Mouse (Mus musculus) left cerebral cortex, adult 9 months (tissue): ENCODE results near the gene Uchl1.

Source experiments
- DNase-seq, 2 experiments: peaks; one replicate each; pipeline ENCODE4 v3.0.0; 2022; ENCODE audit warnings: low spot score in 2 of 2

Gene Uchl1

DNA sequence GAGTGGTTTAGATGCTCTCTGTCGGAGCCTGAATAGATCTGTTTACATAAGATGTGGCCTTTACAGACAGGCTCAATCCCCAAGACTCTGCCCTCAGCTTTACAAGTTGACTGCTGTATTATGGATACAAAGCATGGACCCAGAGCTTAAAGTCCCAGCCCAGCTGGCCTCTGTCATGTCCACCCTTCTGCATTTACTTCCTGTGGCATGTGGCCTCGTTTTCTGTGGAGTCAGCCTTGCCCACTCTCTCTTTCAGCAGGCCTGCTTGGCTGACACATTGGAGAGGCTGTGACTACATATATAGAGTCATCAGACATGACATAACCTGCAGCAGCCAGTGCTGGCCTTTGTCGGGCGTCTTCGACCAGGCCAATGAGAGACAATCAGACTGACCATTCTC is 32.0 kb downstream of the Uchl1 start:
- DNase-seq = no peak

DNA sequence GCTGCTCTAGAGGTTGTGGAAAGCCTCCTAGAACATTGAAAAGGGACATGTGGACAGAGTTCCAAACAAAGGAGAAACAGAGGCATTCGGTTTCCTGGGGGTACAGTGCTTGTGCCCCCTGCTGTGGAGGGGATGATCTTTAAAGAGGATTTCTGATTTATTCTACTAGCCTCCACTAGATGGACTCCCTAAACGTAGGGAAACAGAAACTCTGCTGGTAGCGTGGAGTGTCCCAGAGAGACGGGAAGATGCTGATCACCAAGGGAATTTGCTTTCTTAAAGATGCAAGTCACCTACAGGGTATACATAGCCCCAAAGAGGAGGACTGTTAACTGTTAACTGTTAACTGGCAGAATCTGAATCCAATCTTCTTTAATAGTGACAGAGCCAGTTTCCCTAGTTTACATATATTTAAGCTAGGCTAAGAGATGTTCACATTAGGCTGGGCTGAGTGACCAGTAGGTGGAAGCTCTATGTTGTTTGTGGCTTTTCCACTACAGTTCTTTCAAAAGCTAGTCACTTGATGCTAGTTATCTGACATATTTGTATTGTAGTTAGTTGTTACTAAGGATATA is 34.6 kb downstream of the Uchl1 start:
- DNase-seq = peak in 1 of 2 experiments; percentile 28

DNA sequence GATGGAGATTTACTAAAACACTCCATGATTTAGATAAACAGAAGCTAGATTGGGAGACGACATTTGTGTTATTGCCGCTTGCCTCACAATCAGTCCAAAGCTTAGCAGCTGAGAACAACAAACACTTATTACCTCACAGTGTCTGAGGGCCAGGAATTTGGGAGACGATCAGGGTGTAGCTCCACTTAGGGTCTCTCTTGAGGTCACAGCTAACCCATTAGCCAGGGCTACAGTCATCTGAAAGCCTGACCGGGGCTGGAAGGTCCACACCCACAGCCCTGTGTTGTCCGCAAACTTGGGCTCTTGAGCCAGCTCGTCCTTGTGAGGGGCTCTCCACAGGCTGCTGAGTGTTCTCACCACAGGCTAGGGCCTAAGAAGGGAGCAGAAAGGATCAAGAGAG is 36.9 kb downstream of the Uchl1 start:
- DNase-seq = no peak

DNA sequence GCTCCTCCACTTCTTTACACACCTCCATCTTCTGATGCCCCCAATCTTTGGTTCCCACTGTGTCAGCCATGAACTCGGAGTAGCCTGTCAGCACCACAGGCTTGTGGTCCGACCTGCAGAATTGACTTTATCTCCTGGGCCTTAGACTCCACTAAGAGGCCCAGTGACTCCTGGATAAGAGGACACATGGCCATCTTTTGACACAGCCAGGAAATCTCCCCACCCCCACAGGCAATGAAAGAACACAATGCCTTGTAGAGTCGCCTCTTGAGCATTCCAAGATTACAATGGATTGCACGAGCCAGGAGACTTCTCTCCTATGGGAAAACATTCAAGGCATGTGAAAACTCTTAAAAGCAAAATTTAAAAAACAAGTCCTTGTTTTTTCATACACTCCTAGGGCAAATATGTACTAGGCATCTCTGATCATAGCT is 39.6 kb downstream of the Uchl1 start:
- no peak for DNase-seq

DNA sequence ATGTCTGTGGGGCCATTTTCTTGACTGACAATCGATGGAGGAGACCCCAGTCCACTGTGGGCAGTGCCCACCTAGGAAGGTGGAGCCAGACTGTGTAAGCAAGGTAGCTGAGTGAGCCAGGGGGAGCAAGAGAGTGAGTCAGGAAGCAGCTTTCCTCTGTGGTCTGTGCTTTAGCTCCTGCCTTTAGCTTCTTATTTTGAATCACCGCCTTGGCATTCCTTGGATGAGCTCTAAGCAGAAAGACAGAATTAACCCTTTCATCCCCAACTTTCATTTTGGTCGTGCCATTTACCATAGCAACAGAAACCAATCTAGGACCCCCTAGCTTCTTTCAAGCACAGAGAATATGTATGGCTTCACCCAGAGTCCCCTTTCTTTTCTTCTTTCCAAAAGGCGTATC is 42.0 kb downstream of the Uchl1 start:
- no peak for DNase-seq

DNA sequence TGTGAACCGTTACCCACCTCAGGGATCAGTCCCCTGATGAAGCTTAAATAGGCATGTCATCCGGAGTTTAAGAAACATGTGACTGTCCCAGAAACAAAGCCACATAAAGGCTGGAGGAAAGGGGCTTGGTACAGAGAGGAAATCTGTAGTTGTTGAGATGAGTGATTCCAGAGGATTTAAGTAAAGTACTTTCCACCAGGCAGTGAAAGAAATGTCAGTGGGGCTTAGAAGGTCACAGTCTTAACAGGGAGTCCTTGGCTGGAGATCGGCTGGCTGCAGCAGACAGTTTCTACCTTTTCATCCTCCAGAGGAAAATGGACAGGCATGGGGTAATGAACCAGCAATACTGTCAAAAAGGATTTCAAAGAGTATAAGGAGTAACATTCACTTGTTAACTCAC is 42.5 kb downstream of the Uchl1 start:
- no peak for DNase-seq

DNA sequence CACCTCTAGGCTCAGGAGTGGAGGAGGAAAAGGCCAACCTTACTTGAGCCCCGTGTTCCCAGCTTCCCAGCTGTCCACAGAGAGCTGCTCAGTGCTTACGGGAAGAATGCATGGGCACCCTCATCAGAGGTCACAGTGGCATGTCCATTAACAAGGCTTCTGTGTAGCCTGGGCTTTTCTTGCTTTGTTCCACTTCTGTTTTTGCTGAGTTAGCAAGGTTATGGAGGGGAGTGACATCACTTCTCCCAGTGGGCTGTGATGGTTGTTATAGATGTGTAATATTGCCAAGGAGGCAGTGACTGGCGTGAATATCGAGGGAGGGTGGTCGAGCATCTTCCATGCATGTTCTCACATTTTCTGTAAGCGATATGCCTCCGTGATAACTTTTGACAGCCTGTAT is 43.0 kb downstream of the Uchl1 start:
- no peak for DNase-seq

DNA sequence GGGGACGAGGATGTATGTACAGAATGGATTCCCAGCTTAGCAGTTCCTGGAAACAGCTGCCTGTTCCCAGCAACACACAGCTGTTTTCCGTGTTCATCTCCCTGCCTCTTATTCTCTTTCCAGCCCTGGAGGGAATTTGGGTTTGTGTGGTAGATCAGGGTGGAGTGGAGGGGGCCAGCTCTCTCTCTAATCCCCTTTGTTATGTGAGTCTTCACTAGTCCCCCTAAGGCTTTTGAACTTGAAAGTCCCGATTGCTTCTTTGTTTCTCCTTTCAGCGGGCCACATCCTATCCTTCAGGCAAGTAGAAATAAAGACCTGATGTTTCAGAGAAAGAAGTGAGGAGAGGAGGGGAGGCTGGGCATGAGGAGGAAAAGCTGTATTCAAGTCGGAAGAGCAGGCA is 45.0 kb downstream of the Uchl1 start:
- DNase-seq = no peak

DNA sequence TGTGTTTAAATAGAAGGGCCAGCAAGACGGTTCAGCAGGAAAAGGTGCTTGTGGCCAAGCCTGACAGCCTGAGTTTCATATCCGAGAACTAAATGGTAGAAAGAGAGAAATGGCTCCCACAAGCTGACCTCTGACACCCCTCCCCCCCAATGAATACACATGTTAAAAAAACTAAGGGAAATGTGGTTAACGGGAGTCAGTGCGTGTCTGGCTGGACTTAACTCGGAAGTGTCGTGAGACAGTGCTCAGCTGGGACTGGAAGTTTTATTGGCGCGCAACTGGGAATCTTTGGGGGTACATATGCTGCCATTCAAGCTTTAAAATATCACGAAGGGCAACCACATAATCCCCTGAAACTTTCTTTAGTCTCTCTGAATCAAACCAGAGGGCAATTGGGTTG is 46.7 kb downstream of the Uchl1 start:
- no peak for DNase-seq

DNA sequence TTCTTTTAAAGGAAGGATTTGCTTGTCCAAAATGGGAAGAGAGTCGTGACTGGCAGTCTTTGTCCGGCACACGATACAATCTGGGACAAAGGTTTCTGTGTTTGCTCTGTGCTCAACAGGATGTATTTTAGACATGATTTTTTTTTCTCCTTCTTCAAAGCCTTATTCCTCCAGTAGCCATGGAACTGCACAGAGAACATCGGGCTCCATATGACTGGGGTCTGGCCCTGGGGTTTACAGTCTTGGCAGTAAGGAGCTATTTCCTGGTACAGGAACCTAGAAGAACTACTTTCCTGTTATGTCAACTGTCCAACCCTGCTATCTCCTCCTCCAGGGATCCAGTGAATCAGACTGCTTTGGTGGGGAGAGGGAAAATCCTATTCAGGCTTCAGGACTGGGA is 47.1 kb downstream of the Uchl1 start:
- no peak for DNase-seq

DNA sequence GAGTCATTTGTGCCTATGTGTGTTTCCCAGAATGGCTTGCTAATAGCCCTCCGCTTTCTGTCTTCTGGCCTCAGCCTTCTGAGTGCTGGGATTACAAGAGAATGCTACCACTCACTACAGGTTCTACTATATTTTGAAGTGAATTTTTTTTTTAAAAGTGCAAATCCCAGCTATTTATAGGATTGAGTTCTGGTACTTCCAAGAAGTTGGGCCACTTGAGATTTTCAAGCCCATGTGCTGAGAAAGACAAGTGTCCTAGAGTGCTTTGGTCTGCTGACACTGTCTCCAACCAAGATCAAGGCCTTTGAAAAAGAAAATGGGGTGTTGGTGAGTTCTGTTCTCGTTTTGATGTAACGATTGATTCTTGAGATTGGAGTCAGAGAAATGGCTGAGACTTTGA is 47.7 kb downstream of the Uchl1 start:
- no peak for DNase-seq

DNA sequence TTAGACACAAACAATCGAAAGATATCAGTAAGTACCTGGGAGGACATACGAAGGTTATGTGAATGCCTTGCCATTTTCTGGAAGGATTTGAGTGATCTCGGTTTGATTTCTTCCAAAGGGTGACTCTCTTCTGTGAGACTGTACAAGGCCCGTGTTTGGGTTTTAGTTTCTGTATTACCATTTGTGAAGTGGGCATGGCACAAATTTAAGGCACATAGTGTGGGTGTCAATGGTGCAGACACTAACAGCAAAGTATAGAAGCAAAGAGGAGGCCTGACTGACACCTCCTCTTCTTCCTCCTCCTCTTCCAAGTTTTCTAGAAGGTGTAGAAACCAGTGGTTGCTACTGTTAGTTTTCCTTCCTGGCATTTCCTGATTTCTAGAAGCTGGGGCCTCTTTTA is 53.4 kb downstream of the Uchl1 start:
- DNase-seq = no peak

DNA sequence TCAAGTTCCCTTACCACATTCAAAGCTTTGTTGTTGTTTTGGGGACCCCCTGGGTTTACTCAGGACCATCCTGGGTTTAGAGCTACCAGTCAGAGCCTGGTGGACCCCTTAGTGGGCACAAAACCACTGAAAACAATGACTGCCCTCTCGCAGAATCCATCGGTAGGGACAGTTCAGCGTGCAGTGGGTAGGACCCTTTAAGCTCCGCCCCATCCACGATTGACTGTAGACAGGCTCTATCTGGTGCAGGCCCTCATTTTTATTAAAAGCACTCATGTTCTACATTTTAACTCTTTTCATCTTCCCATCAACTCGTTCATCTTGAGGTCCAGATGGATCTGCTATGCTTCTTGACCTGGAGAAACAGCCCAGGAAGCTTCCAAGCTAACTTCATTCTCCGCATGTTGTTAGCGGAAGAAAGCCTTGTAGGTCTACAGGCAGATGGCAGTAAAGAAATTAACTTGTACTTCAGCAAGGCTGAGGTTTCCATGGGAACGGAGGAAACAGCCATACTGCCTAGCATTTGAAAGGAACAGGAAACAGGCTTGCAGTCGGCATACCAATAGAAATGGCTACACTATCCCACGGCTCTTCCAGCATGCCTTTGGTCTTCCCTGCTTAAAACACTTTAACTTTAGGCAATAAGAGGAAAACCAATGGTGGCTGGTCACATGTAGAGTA is 54.9 kb downstream of the Uchl1 start:
- DNase-seq = peak; percentile 42 to 80

DNA sequence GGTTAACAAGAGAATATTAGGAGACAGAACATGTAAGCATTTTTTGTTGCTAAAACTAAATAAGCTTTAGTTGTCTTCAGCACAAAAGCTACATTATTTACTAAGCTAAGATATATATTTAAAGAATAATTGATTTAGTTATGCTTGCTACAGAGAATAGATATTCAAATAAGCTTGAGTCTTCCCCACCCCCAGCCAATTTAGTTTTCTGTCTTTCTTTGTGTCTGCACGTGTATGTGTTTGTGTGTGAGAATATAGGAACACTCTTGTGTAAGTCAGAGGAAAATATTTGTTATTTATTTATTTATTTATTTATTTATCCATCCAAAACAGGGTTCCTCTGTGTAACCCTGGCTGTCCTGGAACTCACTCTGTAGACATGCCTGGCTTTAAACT is 55.4 kb downstream of the Uchl1 start:
- DNase-seq = no peak

DNA sequence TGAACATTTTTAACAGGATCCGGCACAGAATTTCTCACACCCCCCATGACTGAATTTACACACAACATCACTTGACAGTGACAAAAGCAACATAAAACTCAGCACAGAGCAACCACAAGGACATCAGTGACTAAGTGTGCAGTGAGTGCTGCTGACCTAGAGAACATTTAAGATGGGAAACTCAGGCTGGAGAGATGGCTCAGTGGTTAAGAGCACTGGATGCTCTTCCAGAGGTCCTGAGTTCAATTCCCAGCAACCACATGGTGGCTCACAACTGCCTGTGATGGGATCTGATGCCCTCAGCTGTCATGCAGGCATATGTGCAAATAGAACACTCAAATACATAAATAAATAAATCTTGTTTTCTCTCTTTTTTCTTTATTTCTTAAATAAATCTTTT is 57.7 kb downstream of the Uchl1 start:
- no peak for DNase-seq
